Mouse (Mus musculus) liver, adult 2 months (tissue): ENCODE measurements at regions not wholly inside any gene's neighbourhood (a gene's known extent, or its start where the extent isn't known, plus 50 kb on each side); places are given as distances from the start of the nearest gene placed in this dataset.

Experiments
- CTCF ChIP-seq: fragments of 200-500 bp; IDR thresholded peaks from 2 replicates; pipeline ENCODE4 v1.5.1; 2011; ENCODE audit warnings: low read depth, low read length, control low read depth
- POLR2A ChIP-seq: fragments of 200-500 bp; IDR thresholded peaks from 2 replicates; pipeline ENCODE4 v1.6.1; 2011; ENCODE audit warnings: low read length, control low read depth; ENCODE audit not compliant: insufficient read depth; ENCODE audit errors: extremely low read depth

DNA sequence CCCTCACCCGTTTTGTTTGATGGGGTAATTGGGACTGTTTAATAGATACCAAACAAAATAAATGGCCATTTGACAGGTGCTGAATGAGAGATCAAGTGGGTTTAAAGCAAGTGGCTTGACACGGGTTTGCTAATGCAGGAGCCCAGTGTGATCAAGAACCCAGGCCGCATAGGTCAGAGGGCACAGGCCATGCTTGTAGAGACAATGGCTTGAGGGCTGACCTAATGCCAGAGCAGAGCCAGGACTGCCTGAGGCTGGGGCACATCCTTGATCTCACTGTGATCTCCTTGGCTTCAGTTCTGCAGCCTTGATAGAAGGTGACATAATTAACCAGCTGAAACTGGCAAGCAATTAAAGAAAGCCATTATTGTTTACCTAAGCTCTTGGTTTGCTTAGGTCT is 420.0 kb downstream of the Fut8 start:
- TF ChIP-seq CTCF, result no peak
- TF ChIP-seq POLR2A, result no peak
